Mouse (Mus musculus) left cerebral cortex, adult 9 months (tissue): ENCODE measurements around the gene Ccr4.
A peak's percentile ranks its signal among the peaks of the same experiment; 100 is the strongest.

Source experiments
- DNase-seq, 2 experiments: peaks; one replicate each; pipeline ENCODE4 v3.0.0; 2022; ENCODE audit warnings: low spot score in 2 of 2

Ccr4 gene

GRCm38 (mm10) chr9:114504816-114505215, at the start of gene Ccr4:
TSS of gene Ccr4 (minus strand) at chr9:114504916.
- no peak for DNase-seq

- no peak for DNase-seq
Observed at GRCm38 (mm10) chr9:114553828-114554227, 49.1 kb upstream of the Ccr4 start.

GRCm38 (mm10) chr9:114550033-114550432, 45.3 kb upstream of the Ccr4 start:
- DNase-seq: no peak

DNA sequence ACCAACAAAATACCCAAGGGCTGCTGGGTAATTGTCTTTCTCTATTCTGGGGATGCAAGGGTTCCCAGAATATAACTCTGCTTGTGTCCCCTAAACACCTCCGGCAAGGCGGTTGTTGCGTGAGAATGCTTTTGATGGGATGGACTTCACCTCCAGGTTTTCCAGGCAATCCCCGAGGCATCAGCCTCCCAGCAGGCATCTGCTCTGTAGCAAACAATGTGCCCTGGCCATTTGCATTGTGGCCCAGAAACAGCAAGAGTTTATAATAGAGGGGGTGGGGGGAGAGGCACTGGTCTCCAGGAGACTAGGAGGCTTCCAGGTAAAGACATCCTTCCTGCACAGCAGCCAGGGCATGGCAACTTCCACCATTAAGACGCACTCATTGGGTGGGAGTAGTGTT, 44.4 kb upstream of the Ccr4 start:
- no peak for DNase-seq

- no peak for DNase-seq
Observed at GRCm38 (mm10) chr9:114548496-114548895, 43.8 kb upstream of the Ccr4 start.

- no peak for DNase-seq
Observed at GRCm38 (mm10) chr9:114547643-114548077, 42.9 kb upstream of the Ccr4 start.

DNA sequence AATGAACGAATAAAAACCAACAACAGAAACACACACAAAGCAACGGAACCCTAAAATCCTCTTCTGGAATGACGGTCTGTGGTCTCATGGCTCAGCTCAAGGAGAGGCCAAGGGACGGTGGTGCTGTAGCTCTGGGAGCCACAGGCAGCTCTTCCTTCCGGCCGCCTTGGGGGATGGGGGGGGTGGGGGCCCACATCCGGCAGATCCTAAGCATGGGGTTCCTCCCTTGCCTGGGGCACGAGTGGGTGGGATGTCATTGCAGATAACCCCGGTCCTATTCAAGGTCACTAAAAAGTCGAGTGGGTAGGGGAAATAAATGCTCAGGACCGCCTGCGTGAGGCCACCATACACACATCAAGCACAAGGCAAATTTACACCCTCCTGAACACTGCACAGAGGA, 42.0 kb upstream of the Ccr4 start:
- DNase-seq: no peak

DNA sequence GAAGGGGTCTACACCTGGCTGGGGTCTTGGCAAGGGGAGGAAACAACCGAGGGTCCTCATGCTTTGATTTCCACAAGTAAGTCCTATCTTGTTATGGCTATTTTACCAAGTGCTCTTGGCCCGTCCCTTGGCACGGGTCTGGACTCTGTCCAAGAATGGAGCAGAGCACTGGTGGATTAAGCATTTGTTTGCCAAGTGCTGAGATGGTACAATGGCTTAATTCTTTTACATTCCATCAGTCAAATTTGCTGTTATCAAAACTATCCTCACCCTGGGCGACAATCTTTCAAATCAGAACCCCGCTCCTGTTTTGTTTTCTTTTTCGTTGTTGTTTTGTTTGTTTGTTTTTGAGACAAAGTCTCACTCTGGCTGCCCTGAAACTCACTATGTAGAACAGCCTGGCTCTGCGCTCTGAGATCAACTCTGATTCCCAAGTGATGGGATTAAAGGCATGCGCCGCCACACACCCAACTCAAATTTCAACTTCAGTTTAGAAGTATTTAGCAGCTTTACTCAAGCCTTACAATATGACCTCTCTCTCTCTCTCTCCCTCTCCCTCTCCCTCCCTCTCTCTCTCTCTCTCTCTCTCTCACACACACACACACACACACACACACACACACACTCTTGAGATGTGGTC, 40.2 kb upstream of the Ccr4 start:
- no peak for DNase-seq

- DNase-seq: no peak
Observed at GRCm38 (mm10) chr9:114543882-114544753, 39.4 kb upstream of the Ccr4 start.

DNA sequence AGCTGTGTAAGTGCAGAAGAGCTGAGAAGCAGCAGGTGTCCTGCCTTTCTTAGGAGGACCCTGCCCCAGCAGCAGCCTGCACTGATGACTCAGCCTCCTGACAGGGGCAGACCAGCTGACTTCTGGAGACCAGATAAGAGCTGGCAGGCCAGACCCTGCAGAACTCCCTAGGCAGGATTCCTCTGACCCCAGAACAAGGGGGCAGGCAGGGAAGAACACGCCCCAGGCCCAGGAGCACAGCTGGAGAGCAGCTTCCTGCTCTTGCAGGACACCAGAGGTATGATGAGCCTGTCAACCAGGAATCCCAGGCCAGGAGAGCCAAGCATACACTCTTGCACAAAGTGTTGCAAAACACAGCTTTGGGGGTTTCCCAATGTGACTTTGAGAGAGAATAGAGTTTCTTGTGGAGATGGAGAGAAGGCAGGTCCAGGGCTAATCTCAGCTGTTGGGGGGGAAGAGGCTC, 36.6 kb upstream of the Ccr4 start:
- no peak for DNase-seq

GRCm38 (mm10) chr9:114538996-114539563, 34.4 kb upstream of the Ccr4 start:
- no peak for DNase-seq

GRCm38 (mm10) chr9:114536628-114537027, 31.9 kb upstream of the Ccr4 start:
- DNase-seq: no peak

DNA sequence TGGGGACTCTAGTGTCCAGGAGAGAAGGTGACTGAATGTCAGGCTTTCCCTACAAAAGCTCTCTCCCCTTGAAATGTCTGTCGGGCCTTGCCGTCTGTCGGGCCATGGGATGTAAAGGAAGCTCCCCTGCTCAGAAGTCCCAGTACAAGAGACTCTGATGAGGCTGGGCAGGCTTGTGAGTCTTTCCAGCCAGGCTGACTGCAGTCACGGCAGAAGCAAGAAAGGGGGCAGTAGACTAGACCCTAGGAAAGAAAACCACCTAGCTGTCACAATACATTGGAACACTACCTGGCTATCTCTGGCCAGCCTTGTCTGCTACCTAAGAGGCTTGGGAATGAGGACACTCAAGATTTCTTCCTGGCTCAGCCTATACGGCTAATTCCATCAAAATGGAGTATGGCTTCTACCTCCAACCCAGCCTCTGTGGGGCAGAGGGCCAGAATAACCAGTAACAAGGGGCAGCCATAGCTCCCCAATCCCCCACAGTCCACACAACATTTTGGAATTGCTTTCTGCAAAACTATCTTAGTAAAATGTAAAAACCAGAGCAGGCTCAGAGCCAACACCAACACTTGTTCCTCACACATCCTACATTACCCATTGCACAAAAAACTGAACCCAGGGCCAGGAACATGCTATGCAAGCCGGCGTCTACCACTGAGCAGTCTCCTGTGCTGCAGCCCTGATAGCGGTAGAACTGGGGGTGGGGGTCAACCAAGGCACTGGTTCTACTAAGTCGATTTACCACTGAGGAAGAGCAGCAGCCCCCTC, 30.2 kb upstream of the Ccr4 start:
- DNase-seq: peak in 1 of 2 experiments; percentile 14

DNA sequence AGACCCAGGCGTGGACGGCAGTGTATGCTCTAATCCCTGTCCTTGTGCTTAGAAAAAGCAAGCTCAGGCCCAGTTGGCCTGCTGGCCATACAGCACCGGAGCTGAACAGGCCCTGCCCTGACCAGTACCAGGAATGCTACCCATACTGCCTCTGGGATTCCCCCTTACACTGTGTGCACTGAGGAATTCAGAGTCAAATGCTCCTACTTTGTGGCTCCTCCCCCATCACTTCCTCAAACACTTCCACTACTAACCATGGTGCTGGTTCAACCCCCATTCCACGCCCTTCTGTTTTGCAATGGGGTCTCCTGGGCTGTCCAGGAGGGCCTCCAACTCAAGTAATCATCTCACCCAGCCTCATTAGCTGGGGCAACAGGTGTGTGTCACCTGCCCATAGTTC, 29.1 kb upstream of the Ccr4 start:
- no peak for DNase-seq

GRCm38 (mm10) chr9:114531276-114531675, 26.6 kb upstream of the Ccr4 start:
- DNase-seq: no peak

DNA sequence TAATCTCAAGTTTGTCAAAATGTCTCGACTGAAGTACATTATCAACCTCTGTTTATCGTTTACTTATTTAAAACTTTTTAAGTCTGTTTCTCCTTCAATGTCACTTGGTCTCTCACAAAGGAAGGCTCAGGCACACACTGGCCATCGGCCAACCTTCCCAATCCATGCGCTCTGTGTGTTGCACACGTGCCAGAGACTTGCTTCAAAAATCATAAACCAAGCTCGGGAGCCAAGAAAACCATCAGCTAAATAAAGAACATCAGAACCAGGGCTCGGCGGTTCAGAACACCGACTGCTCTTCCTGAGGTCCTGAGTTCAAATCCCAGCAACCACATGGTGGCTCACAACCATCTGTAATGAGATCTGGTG, 23.9 kb upstream of the Ccr4 start:
- DNase-seq: no peak

GRCm38 (mm10) chr9:114527992-114528679, 23.4 kb upstream of the Ccr4 start:
- DNase-seq: no peak

DNA sequence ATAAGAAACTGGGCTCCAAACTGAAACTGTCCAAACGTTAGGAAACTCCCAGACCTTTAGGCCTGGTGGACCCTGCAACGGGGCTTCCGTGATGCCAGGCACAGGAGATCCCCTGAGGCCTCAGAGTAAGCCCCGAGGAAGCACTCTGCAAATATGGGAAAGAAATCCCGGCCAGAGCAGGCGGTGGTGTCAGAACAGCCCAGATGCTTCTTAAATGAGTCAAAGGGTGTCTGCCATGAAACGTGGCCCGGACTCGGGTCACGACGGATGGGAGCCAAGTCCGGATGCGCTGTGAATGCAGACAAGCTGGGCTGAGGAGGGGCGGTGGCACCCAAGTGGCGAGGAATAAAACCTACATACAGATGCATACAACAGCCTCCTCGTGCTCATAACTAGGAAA, 22.4 kb upstream of the Ccr4 start:
- DNase-seq: no peak

DNA sequence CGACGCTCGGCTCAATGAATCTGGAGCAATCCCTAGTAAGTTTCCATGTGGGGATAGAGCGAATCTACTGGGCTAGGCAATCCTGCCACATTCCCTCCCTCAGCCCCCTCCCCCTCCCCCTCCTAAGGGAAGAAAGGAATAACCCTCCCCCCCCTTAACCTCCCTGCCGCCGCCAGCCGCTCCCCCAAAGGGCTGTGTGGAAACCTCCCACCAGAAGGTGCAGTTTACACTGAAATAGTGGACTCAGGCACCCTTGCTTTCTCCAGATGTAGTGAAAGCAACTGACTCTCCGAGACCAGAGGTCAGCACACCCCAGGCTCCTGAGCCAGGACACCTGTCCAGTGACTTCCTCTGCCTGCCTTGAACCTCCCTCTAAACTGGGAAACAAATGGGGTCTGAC, 21.9 kb upstream of the Ccr4 start:
- DNase-seq: no peak

- no peak for DNase-seq
Observed at GRCm38 (mm10) chr9:114525891-114526290, 21.2 kb upstream of the Ccr4 start.

DNA sequence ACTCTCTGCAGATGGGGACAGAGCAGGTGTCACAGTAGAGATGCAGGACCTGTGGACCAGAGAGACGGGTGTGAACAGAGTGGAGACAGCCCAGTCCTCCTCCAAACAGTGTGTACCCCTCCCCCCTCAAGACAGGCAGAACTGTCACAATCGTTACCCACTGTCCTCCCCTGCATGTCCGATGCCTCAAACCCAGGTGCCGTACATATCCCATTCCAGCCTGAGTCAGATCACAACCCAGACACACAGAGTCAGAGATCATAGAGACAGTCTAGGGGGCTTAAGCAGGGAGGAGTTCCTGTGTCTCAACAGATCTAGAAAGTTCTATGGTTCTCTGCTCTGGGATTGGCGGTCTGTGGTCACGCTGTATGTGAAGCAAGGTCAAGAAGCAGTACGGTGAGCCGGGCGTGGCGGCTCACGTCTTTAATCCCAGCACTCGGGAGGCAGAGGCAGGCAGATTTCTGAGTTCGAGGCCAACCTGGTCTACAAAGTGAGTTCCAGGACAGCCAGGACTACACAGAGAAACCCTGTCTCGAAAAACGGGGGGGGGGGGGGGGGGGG, 20.4 kb upstream of the Ccr4 start:
- DNase-seq: no peak
